Mouse (Mus musculus): ENCODE data around the gene Nuak1. TPM values are rescaled to one million over a fixed set of nuclear protein-coding genes. Genes with fewer than 3 reads are reported as not detected.
A peak's percentile ranks its signal among the peaks of the same experiment; 100 is the strongest.

The Nuak1 gene
- polyA plus RNA-seq, 1 experiment from 2014 or later: 5.7 TPM

DNA sequence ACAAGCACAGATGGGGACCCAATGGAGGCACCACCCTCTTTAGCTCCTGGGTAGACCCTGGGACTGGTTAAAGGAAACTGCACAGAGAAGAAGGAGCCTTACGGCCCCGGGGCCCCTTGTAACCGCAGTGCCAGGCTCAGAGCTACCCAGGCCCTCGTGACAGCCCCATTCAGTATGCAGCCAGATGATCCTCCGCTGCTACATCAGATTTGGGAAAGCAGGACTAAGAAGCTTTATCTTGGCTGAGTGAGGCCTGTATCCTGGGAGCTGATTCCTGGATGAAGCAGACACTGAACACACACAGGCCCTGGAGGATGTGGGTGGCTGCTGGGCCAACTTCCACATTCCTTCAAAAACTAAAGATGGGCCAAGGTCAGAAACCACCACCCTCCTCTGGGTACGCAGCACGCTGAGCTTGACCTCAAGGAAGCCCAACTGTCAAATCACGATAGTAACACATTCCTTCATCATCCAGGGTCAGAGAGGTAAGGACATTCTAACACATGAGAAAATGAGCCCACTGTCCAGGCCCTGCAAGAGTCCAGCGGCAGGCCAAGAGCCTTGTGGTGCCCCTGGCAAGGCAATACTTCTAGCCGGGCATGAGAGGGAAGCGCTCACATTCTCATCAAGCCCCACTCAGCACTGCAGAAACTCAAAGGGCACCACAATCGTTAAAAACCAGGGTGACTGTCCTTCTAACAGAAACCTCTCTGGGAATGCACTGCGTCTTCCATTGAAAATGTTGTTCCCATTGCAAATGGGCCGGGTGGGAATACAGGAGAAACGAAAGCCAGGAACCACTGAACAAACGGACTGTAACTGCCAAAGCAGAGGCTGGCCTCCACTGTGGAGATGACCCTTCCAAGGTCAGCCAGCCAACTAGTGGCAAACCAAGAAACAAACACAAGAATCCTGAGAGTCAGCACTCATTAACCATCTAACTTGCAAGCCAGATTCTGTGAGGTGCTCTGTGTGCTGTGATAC is 29.0 kb downstream of the Nuak1 start:
- Histone ChIP-seq H3K27me3 (ENCODE audit: control insufficient read depth, insufficient read depth, low read length) (no peaks in the 10 kb centered on the region), H3K9ac (ENCODE audit: low read depth, low read length) (no peak overlapping the region), H3K4me3 (ENCODE audit: low read depth, low read length) (no peak overlapping the region), H3K36me3 (ENCODE audit: control insufficient read depth, insufficient read depth, low read length) (no peaks in the 10 kb centered on the region), H3K9me3 (ENCODE audit: control insufficient read depth, low read length) (no peaks in the 10 kb centered on the region), H3K4me2 (replicated peaks; ENCODE audit: low read depth, low read length) (no peak overlapping the region), H3K27ac (ENCODE audit: low read depth, low read length) (no peak overlapping the region), H3K4me1 (replicated peaks; ENCODE audit: control insufficient read depth, insufficient read depth, low read length) (no peaks in the 10 kb centered on the region)
- DNase-seq (ENCODE audit: low spot score): no peak
- no peak for ATAC-seq (ENCODE audit: low FRiP score)
- 81% methylated on average over 16 of the region's 16 CpGs for WGBS

DNA sequence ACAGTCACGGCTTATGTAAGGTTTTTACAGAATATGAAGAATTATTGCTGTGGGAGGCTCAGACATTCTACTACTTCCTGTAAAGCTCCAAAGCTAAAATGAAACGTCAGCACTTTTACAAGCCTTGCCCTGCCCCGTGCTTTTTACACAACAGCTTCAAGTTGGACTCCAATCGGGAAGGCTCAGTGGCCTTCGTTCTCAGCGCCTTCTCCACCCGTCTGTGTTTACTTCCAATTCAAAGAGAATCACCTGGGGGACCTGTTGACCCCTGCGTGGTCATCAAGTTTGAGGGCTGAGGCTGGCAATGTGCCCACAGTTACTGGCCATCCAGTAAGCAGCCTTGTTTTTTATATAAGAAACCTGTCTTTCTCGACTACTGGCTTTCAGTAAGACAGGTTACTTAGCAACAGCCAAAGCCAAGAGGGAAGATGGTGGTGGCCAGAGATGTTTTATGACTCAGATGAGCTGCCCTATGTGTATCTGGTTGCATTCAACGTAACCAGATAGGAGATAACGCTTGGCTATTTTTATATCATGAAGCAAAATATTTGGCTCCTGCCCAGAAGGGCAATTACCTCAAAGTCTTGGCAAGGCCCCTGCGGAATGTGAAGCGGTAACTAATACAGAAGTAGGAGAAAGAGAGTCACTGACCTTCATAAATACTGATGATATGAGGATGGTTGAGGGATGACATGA is 31.3 kb downstream of the Nuak1 start:
- no peak overlapping the region for H3K4me3 ChIP-seq (ENCODE audit: low read depth, low read length)
- no peaks in the 10 kb centered on the region for H3K27me3 ChIP-seq (ENCODE audit: control insufficient read depth, insufficient read depth, low read length)
- no peaks in the 10 kb centered on the region for H3K9me3 ChIP-seq (ENCODE audit: control insufficient read depth, low read length)
- WGBS: 89% methylated on average over 13 of the region's 13 CpGs
- H3K9ac ChIP-seq (ENCODE audit: low read depth, low read length): no peak overlapping the region
- H3K4me2 ChIP-seq (replicated peaks; ENCODE audit: low read depth, low read length): no peak overlapping the region
- H3K4me1 ChIP-seq (replicated peaks; ENCODE audit: control insufficient read depth, insufficient read depth, low read length): no peaks in the 10 kb centered on the region
- no peak overlapping the region for H3K27ac ChIP-seq (ENCODE audit: low read depth, low read length)
- ATAC-seq (ENCODE audit: low FRiP score) (no peak), DNase-seq (ENCODE audit: low spot score) (no peak)
- H3K36me3 ChIP-seq (ENCODE audit: control insufficient read depth, insufficient read depth, low read length): no peaks in the 10 kb centered on the region

DNA sequence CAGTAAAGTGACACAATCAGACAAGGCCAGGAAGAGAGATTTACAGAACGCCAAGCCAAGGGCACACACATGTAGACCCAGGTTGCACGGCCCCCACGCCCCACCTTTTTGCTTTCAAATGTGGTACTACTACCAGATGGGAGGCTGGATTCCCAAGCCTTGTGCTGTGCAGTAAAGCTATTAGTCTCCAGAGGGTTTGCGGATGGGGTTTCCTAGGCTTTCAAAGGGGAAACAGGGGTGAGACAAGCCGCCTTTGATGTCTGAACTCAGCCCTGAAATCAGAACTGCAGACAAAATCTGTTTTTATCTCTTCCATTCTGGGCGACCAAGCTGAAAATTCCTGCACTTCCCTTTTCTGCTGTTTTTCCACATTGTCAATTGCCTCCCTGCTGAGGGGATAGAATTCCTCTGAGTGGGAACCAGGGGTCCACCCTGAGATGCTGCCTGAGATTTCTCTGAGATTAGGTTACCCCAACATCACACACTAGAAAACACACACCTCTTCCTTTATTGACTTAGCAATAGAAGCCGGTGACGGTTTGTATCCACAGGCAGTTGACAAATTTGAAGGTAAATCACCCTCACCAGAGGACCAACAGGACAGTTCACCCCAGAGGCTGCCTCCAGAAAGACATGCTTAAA is 35.1 kb downstream of the Nuak1 start:
- no peak overlapping the region for H3K27ac ChIP-seq (ENCODE audit: low read depth, low read length)
- H3K36me3 ChIP-seq (ENCODE audit: control insufficient read depth, insufficient read depth, low read length): no peaks in the 10 kb centered on the region
- 56% methylated on average over 8 of the region's 8 CpGs for WGBS
- ATAC-seq (ENCODE audit: low FRiP score) (no peak), DNase-seq (ENCODE audit: low spot score) (no peak)
- H3K9ac ChIP-seq (ENCODE audit: low read depth, low read length): no peak overlapping the region
- H3K4me1 ChIP-seq (replicated peaks; ENCODE audit: control insufficient read depth, insufficient read depth, low read length): no peaks in the 10 kb centered on the region
- no peak overlapping the region for H3K4me2 ChIP-seq (replicated peaks; ENCODE audit: low read depth, low read length)
- no peak overlapping the region for H3K4me3 ChIP-seq (ENCODE audit: low read depth, low read length)
- H3K27me3 ChIP-seq (ENCODE audit: control insufficient read depth, insufficient read depth, low read length): no peaks in the 10 kb centered on the region
- no peaks in the 10 kb centered on the region for H3K9me3 ChIP-seq (ENCODE audit: control insufficient read depth, low read length)

DNA sequence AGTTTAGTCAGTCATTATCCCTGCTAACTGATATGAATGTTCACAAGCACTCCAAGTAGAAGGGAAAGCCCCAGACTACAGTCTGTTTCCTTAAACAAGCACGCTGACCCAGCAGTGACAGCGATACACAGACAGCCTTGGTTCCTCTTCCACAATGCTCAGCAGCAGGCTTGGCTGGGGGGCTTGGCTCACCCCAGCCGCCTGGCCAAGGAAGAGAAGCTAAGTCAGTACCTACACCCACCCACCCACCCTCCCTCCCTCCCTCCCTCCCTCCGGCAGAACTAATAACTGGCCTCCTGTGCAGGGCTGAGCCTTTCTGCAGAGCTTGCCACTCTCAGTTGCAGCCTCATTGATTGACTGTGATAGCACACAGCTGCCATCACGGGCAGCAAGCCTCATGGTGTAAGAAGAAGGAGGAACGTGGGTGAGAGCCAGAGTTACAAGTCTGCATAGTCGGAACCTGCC is 38.5 kb downstream of the Nuak1 start:
- Histone ChIP-seq H3K4me1 (replicated peaks; ENCODE audit: control insufficient read depth, insufficient read depth, low read length) (no peaks in the 10 kb centered on the region), H3K4me3 (ENCODE audit: low read depth, low read length) (no peak overlapping the region), H3K27ac (ENCODE audit: low read depth, low read length) (peak overlapping the region; percentile 43; the same call in 1 of the 2 replicates), H3K4me2 (replicated peaks; ENCODE audit: low read depth, low read length) (no peak overlapping the region), H3K9ac (ENCODE audit: low read depth, low read length) (no peak overlapping the region), H3K27me3 (ENCODE audit: control insufficient read depth, insufficient read depth, low read length) (no peaks in the 10 kb centered on the region), H3K36me3 (ENCODE audit: control insufficient read depth, insufficient read depth, low read length) (no peaks in the 10 kb centered on the region), H3K9me3 (ENCODE audit: control insufficient read depth, low read length) (no peaks in the 10 kb centered on the region)
- DNase-seq (ENCODE audit: low spot score) (no peak), ATAC-seq (ENCODE audit: low FRiP score) (peak; percentile 35; the same call in 1 of the 2 replicates)
- WGBS: 69% methylated on average over 5 of the region's 7 CpGs

GRCm38 (mm10) chr10:84401189-84401588 is 39.2 kb downstream of the Nuak1 start:
- Histone ChIP-seq H3K27ac (ENCODE audit: low read depth, low read length) (no peak overlapping the region), H3K36me3 (ENCODE audit: control insufficient read depth, insufficient read depth, low read length) (no peaks in the 10 kb centered on the region), H3K4me3 (ENCODE audit: low read depth, low read length) (no peak overlapping the region), H3K27me3 (ENCODE audit: control insufficient read depth, insufficient read depth, low read length) (no peaks in the 10 kb centered on the region), H3K4me2 (replicated peaks; ENCODE audit: low read depth, low read length) (no peak overlapping the region), H3K9me3 (ENCODE audit: control insufficient read depth, low read length) (no peaks in the 10 kb centered on the region), H3K9ac (ENCODE audit: low read depth, low read length) (no peak overlapping the region), H3K4me1 (replicated peaks; ENCODE audit: control insufficient read depth, insufficient read depth, low read length) (no peaks in the 10 kb centered on the region)
- ATAC-seq (ENCODE audit: low FRiP score) (0 out of 2 replicates have a peak, but pooled peaks have one; percentile 45), DNase-seq (ENCODE audit: low spot score) (no peak)
- WGBS: 50% methylated on average over 4 of the region's 4 CpGs

- no peak overlapping the region for H3K4me2 ChIP-seq (replicated peaks; ENCODE audit: low read depth, low read length)
- no peak overlapping the region for H3K9ac ChIP-seq (ENCODE audit: low read depth, low read length)
- H3K9me3 ChIP-seq (ENCODE audit: control insufficient read depth, low read length): no peaks in the 10 kb centered on the region
- DNase-seq (ENCODE audit: low spot score) (no peak), ATAC-seq (ENCODE audit: low FRiP score) (no peak)
- H3K4me3 ChIP-seq (ENCODE audit: low read depth, low read length): no peak overlapping the region
- no peak overlapping the region for H3K27ac ChIP-seq (ENCODE audit: low read depth, low read length)
- no peaks in the 10 kb centered on the region for H3K27me3 ChIP-seq (ENCODE audit: control insufficient read depth, insufficient read depth, low read length)
- 81% methylated on average over 7 of the region's 7 CpGs for WGBS
- no peaks in the 10 kb centered on the region for H3K36me3 ChIP-seq (ENCODE audit: control insufficient read depth, insufficient read depth, low read length)
- H3K4me1 ChIP-seq (replicated peaks; ENCODE audit: control insufficient read depth, insufficient read depth, low read length): no peaks in the 10 kb centered on the region
These were observed 40.2 kb downstream of the Nuak1 start for GRCm38 (mm10) chr10:84400037-84400681.

GRCm38 (mm10) chr10:84397276-84397675 is 43.1 kb downstream of the Nuak1 start:
- no peak overlapping the region for H3K4me2 ChIP-seq (replicated peaks; ENCODE audit: low read depth, low read length)
- 0 out of 2 replicates have a peak, but pooled peaks cover 3% of the 10 kb centered on the region for H3K4me1 ChIP-seq (replicated peaks; ENCODE audit: control insufficient read depth, insufficient read depth, low read length)
- ATAC-seq (ENCODE audit: low FRiP score): no peak
- no peak overlapping the region for H3K27ac ChIP-seq (ENCODE audit: low read depth, low read length)
- H3K9ac ChIP-seq (ENCODE audit: low read depth, low read length): no peak overlapping the region
- WGBS: 94% methylated on average over 4 of the region's 4 CpGs
- no peak overlapping the region for H3K4me3 ChIP-seq (ENCODE audit: low read depth, low read length)
- no peaks in the 10 kb centered on the region for H3K9me3 ChIP-seq (ENCODE audit: control insufficient read depth, low read length)
- no peaks in the 10 kb centered on the region for H3K27me3 ChIP-seq (ENCODE audit: control insufficient read depth, insufficient read depth, low read length)
- no peaks in the 10 kb centered on the region for H3K36me3 ChIP-seq (ENCODE audit: control insufficient read depth, insufficient read depth, low read length)
- DNase-seq (ENCODE audit: low spot score): no peak

Measured in hindbrain, embryonic 11.5 days (tissue).